Mouse (Mus musculus): ENCODE measurements at regions not wholly inside any gene's neighbourhood (a gene's known extent, or its start where the extent isn't known, plus 50 kb on each side); places are given as distances from the start of the nearest gene placed in this dataset.

GRCm38 (mm10) chr16:46669590-46669989 is 171.3 kb upstream of the Nectin3 start:
- TF ChIP-seq POLR2A (IDR thresholded peaks at IDR 0.05; ENCODE audit: low read depth, low read length) (no peak), CTCF (IDR thresholded peaks at IDR 0.05; ENCODE audit: borderline replicate concordance, insufficient read depth, low read length) (no peak)

All from embryonic fibroblast, embryonic 13.5 days (primary cell).